Mouse (Mus musculus): Measurements from ENCODE around the gene Zfp106. TPM values are rescaled to one million over a fixed set of nuclear protein-coding genes. Genes with fewer than 3 reads are reported as not detected.

The Zfp106 gene
- polyA plus RNA-seq, 1 experiment, result 76.6 TPM

GRCm38 (mm10) chr2:120482506-120483389 is 80.9 kb downstream of the Zfp106 start:
- Histone ChIP-seq H3K4me1 (ENCODE audit: control insufficient read depth, insufficient read depth, low read length) (no peaks in the 10 kb centered on the region), H3K27ac (ENCODE audit: insufficient read depth, low read length) (no peak overlapping the region)

GRCm38 (mm10) chr2:120481921-120482320 is 81.7 kb downstream of the Zfp106 start:
- TF ChIP-seq POLR2A (IDR thresholded peaks at IDR 0.05; ENCODE audit: extremely low read depth, insufficient read depth, low read length) (no peak), CTCF (IDR thresholded peaks at IDR 0.05; ENCODE audit: extremely low read depth, insufficient read depth, low read length) (no peak)
- H3K27ac ChIP-seq (ENCODE audit: insufficient read depth, low read length), result no peak overlapping the region
- no peak overlapping the region for H3K4me3 ChIP-seq (ENCODE audit: insufficient read depth, low read length)
- no peaks in the 10 kb centered on the region for H3K4me1 ChIP-seq (ENCODE audit: control insufficient read depth, insufficient read depth, low read length)

More at GRCm38 (mm10) chr2:120482506-120483389, 80.9 kb downstream of the Zfp106 start:
- TF ChIP-seq CTCF (IDR thresholded peaks at IDR 0.05; ENCODE audit: extremely low read depth, insufficient read depth, low read length) (no peak), POLR2A (IDR thresholded peaks at IDR 0.05; ENCODE audit: extremely low read depth, insufficient read depth, low read length) (no peak)
- no peak overlapping the region for H3K4me3 ChIP-seq (ENCODE audit: insufficient read depth, low read length)

DNA sequence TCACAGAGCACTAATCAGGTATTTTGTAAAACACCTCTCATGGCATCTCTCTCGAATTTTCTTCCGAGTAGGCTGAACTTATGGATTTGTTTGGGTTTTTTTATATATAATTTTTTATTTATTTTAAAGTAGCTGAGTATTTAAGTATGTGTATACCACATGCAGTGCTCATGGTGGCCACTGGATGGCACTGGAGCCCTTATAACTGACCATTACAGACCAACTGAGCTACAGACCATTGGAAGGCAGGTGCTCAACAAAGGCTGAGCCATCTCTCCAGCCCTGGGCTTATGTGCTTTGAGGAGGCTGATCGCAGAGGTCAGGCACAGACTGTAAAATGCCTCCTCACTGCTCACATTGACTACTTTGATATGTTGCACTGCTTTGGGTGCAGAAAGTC is 85.0 kb downstream of the Zfp106 start:
- no peak overlapping the region for H3K4me3 ChIP-seq (ENCODE audit: insufficient read depth, low read length)
- TF ChIP-seq POLR2A (IDR thresholded peaks at IDR 0.05; ENCODE audit: extremely low read depth, insufficient read depth, low read length) (no peak), CTCF (IDR thresholded peaks at IDR 0.05; ENCODE audit: extremely low read depth, insufficient read depth, low read length) (peak; percentile 71)
- H3K27ac ChIP-seq (ENCODE audit: insufficient read depth, low read length), result no peak overlapping the region
- H3K4me1 ChIP-seq (ENCODE audit: control insufficient read depth, insufficient read depth, low read length), result no peaks in the 10 kb centered on the region

GRCm38 (mm10) chr2:120476277-120477087 is 87.2 kb downstream of the Zfp106 start:
- no peak overlapping the region for H3K27ac ChIP-seq (ENCODE audit: insufficient read depth, low read length)
- no peak for TF ChIP-seq CTCF (IDR thresholded peaks at IDR 0.05; ENCODE audit: extremely low read depth, insufficient read depth, low read length)
- no peak for TF ChIP-seq POLR2A (IDR thresholded peaks at IDR 0.05; ENCODE audit: extremely low read depth, insufficient read depth, low read length)
- no peaks in the 10 kb centered on the region for H3K4me1 ChIP-seq (ENCODE audit: control insufficient read depth, insufficient read depth, low read length)
- no peak overlapping the region for H3K4me3 ChIP-seq (ENCODE audit: insufficient read depth, low read length)

DNA sequence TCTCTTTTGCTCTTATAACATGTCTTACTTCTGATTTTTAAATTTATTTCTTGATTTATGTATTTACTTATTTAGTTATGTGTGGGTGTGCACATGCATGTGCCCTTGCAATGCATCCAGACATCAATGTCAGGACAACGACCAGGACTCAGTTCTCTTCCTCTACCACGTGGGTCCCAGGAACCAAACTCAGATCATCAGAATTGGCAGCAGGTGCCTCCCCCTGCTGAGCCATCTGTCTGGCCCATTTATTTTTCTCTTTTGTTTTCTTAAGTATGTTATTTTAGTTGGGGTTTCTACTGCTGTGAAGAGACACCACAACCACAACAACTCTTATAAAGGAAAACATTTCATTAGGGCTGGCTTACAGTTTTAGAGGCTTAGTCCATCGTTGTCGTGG is 92.8 kb downstream of the Zfp106 start:
- TF ChIP-seq POLR2A (IDR thresholded peaks at IDR 0.05; ENCODE audit: extremely low read depth, insufficient read depth, low read length) (no peak), CTCF (IDR thresholded peaks at IDR 0.05; ENCODE audit: extremely low read depth, insufficient read depth, low read length) (no peak)
- no peak overlapping the region for H3K27ac ChIP-seq (ENCODE audit: insufficient read depth, low read length)
- H3K4me3 ChIP-seq (ENCODE audit: insufficient read depth, low read length), result no peak overlapping the region
- no peaks in the 10 kb centered on the region for H3K4me1 ChIP-seq (ENCODE audit: control insufficient read depth, insufficient read depth, low read length)

- Histone ChIP-seq H3K27ac (ENCODE audit: insufficient read depth, low read length) (no peak overlapping the region), H3K4me1 (ENCODE audit: control insufficient read depth, insufficient read depth, low read length) (no peaks in the 10 kb centered on the region), H3K4me3 (ENCODE audit: insufficient read depth, low read length) (no peak overlapping the region)
- TF ChIP-seq POLR2A (IDR thresholded peaks at IDR 0.05; ENCODE audit: extremely low read depth, insufficient read depth, low read length) (no peak), CTCF (IDR thresholded peaks at IDR 0.05; ENCODE audit: extremely low read depth, insufficient read depth, low read length) (no peak)
These were observed 93.9 kb downstream of the Zfp106 start for GRCm38 (mm10) chr2:120469715-120470114.

- H3K4me3 ChIP-seq (ENCODE audit: insufficient read depth, low read length), result no peak overlapping the region
- TF ChIP-seq POLR2A (IDR thresholded peaks at IDR 0.05; ENCODE audit: extremely low read depth, insufficient read depth, low read length) (no peak), CTCF (IDR thresholded peaks at IDR 0.05; ENCODE audit: extremely low read depth, insufficient read depth, low read length) (no peak)
- no peak overlapping the region for H3K27ac ChIP-seq (ENCODE audit: insufficient read depth, low read length)
- H3K4me1 ChIP-seq (ENCODE audit: control insufficient read depth, insufficient read depth, low read length), result no peaks in the 10 kb centered on the region
These were observed 94.4 kb downstream of the Zfp106 start for GRCm38 (mm10) chr2:120469220-120469619.

GRCm38 (mm10) chr2:120468011-120468410 is 95.6 kb downstream of the Zfp106 start:
- Histone ChIP-seq H3K4me3 (ENCODE audit: insufficient read depth, low read length) (no peak overlapping the region), H3K4me1 (ENCODE audit: control insufficient read depth, insufficient read depth, low read length) (no peaks in the 10 kb centered on the region), H3K27ac (ENCODE audit: insufficient read depth, low read length) (no peak overlapping the region)
- TF ChIP-seq POLR2A (IDR thresholded peaks at IDR 0.05; ENCODE audit: extremely low read depth, insufficient read depth, low read length) (no peak), CTCF (IDR thresholded peaks at IDR 0.05; ENCODE audit: extremely low read depth, insufficient read depth, low read length) (no peak)

- Histone ChIP-seq H3K4me1 (ENCODE audit: control insufficient read depth, insufficient read depth, low read length) (no peaks in the 10 kb centered on the region), H3K27ac (ENCODE audit: insufficient read depth, low read length) (no peak overlapping the region), H3K4me3 (ENCODE audit: insufficient read depth, low read length) (no peak overlapping the region)
- TF ChIP-seq POLR2A (IDR thresholded peaks at IDR 0.05; ENCODE audit: extremely low read depth, insufficient read depth, low read length) (no peak), CTCF (IDR thresholded peaks at IDR 0.05; ENCODE audit: extremely low read depth, insufficient read depth, low read length) (no peak)
These were observed 98.3 kb downstream of the Zfp106 start for GRCm38 (mm10) chr2:120465397-120465785.
